Mouse (Mus musculus) bone marrow, adult 2 months (tissue): ENCODE data around the gene Defb19.

Source experiments
- CTCF ChIP-seq: fragments of 200-500 bp; IDR thresholded peaks from 2 replicates; pipeline ENCODE4 v1.5.1; 2011; ENCODE audit warnings: low read length, control low read depth; ENCODE audit not compliant: control insufficient read depth, insufficient read depth
- POLR2A ChIP-seq: fragments of 200-500 bp; IDR thresholded peaks from 2 replicates; pipeline ENCODE4 v1.6.1; 2011; ENCODE audit warnings: low read depth, mild to moderate bottlenecking, control low read depth, low read length, borderline replicate concordance; ENCODE audit not compliant: control insufficient read depth

- TF ChIP-seq CTCF (peak; percentile 42; the same call in 1 of the 2 replicates), POLR2A (no peak)
Measured at GRCm38 (mm10) chr2:152617374-152617773, 37.3 kb upstream of the Defb19 start.
